Mouse (Mus musculus) spleen, adult 2 months (tissue): ENCODE measurements around the gene Acacb. TPM values are rescaled to one million over a fixed set of nuclear protein-coding genes. Genes with fewer than 3 reads are reported as not detected.

Experiments used
- DNase-seq, 2 experiments: peaks; one replicate each; pipeline versions ENCODE4 v3.0.0 to v3.0.0-alpha.2; 2012 to 2021; ENCODE audit warnings: low spot score in 2 of 2, low read depth in 1 of 2
- H3K27ac ChIP-seq: fragments of 200-500 bp; 2 replicates; pipeline ENCODE4 v1.5.1; 2012; ENCODE audit warnings: low read length, inconsistent platforms; ENCODE audit not compliant: insufficient read depth
- H3K27me3 ChIP-seq: fragments of 200-500 bp; 2 replicates; pipeline ENCODE4 v1.6.1; 2012; ENCODE audit warnings: mild to moderate bottlenecking, moderate library complexity, low read length, inconsistent platforms; ENCODE audit not compliant: control insufficient read depth, insufficient read depth
- H3K36me3 ChIP-seq: fragments of 200-500 bp; 2 replicates; pipeline ENCODE4 v1.6.1; 2012; ENCODE audit warnings: mild to moderate bottlenecking, low read length, inconsistent platforms; ENCODE audit not compliant: control insufficient read depth, insufficient read depth
- H3K4me1 ChIP-seq: fragments of 200-500 bp; 2 replicates; pipeline ENCODE4 v1.6.1; 2011; ENCODE audit warnings: inconsistent platforms; ENCODE audit not compliant: control insufficient read depth, insufficient read depth, insufficient read length
- H3K4me3 ChIP-seq: fragments of 200-500 bp; 2 replicates; pipeline ENCODE4 v1.5.1; 2011; ENCODE audit warnings: mild to moderate bottlenecking, inconsistent platforms; ENCODE audit not compliant: insufficient read depth, insufficient read length; ENCODE audit errors: extremely low read depth
- CTCF ChIP-seq: fragments of 200-500 bp; IDR thresholded peaks from 2 replicates; pipeline ENCODE4 v1.5.1; 2011; ENCODE audit warnings: mild to moderate bottlenecking, inconsistent platforms; ENCODE audit not compliant: insufficient read depth, insufficient read length, insufficient replicate concordance; ENCODE audit errors: extremely low read depth
- POLR2A ChIP-seq: fragments of 200-500 bp; IDR thresholded peaks from 2 replicates; pipeline ENCODE4 v1.6.1; 2011; ENCODE audit warnings: low read depth, low read length, inconsistent platforms
- WGBS: fragments of 180-500 bp; shearing (Covaris S2); methylation state at CpG from one replicate; pipeline ENCODE4 v1.1.7; 2018; 5-methylcytosine and 5-hydroxymethylcytosine counted together
- polyA plus RNA-seq: library from polyadenylated mRNA; depleted of rRNA; stranded (reverse); fragments of >200 nt; gene quantifications from 2 replicates; pipeline ENCODE4 v1.2.3, GENCODE M21; 2012

The Acacb gene
- polyA plus RNA-seq, 1 experiment: 9.3 TPM

DNA sequence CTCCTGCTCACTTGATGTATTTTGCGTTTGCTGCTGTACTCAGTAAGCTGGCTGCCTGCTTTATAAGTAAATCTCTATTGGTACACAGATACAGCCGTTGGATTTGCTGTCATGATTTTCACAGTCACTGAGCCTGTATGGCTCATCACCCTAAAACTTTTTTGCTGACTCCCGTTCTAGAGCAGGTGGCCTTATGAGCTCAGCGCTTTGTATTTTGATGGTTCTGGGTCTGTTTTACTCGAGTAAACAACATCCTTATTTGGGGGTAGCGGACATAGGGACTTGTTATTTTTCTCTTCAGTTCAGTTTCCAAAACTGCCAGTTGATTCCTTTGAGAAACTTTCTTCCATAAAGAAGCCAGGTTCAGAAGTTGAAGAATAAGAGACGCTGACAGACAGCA is 79.7 kb downstream of the Acacb start:
- Histone ChIP-seq H3K27me3 (no peaks in the 10 kb centered on the region), H3K27ac (no peak overlapping the region), H3K4me1 (no peaks in the 10 kb centered on the region), H3K36me3 (no peaks in the 10 kb centered on the region), H3K4me3 (no peak overlapping the region)
- WGBS: 91% methylated on average over 7 of the region's 7 CpGs
- no peak for DNase-seq
- TF ChIP-seq POLR2A (no peak), CTCF (no peak)

DNA sequence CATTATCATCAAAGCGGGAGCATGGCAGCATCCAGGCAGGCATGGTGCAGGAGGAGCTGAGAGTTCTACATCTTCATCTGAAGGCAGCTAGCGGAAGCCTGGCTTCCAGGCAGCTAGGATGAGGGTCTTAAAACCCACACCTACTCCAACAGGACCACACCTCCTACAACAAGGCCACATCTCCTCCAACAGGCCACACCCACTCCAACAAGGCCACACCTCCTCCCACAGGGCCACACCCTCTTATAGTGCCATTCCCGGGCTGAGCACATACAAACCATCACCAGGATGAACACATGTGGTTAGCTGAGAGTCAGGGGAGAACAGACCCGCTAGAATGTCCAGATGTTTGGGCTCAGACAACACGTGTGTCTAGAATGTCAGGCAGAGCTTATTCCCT is 82.6 kb downstream of the Acacb start:
- DNase-seq: no peak
- no peak overlapping the region for H3K27ac ChIP-seq
- no peaks in the 10 kb centered on the region for H3K36me3 ChIP-seq
- no peaks in the 10 kb centered on the region for H3K27me3 ChIP-seq
- no peak overlapping the region for H3K4me3 ChIP-seq
- no peaks in the 10 kb centered on the region for H3K4me1 ChIP-seq
- TF ChIP-seq CTCF: no peak
- no peak for TF ChIP-seq POLR2A
- WGBS: 81% methylated on average over 5 of the region's 5 CpGs

DNA sequence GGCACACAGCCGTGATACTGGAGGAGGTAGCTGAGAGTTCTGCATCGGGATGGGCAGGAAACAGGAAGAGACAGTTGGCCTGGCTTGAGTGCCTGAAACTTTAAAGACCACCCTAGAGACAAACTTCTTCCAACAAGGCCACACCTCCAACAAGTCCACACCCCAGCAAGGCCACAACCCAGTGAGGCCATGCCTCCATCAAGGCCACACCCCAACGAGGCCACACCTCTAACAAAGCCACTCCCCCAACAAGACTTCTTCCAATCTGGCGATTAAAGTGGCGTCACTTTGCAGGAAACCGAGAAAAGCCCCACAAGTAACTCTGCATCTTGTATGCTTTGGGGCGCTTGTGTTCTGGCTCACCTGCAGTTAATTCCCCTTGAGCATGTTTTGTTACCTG is 92.6 kb downstream of the Acacb start:
- no peak for TF ChIP-seq CTCF
- Histone ChIP-seq H3K4me3 (no peak overlapping the region), H3K36me3 (no peaks in the 10 kb centered on the region), H3K27me3 (no peaks in the 10 kb centered on the region), H3K27ac (no peak overlapping the region), H3K4me1 (no peaks in the 10 kb centered on the region)
- DNase-seq: no peak
- WGBS: 45% methylated on average over 7 of the region's 7 CpGs

DNA sequence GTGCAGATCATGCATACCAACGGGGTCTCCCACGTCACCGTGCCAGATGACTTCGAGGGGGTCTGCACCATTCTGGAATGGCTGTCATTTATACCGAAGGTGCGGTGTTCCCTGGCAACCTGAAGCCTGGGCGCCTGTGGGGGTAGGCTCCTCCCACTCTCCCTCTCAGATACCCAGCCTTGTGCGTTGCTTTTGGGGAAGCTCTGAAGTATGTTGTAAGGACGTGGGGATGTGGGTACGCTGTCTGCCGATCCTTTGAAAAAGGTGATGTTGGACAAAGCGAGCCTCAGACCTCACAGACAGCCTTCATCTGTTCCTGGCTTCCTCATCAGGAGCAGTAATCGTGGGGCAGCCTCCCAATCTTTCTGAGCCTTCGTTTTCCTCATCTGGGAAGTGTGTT is 93.4 kb downstream of the Acacb start:
- 54% methylated on average over 14 of the region's 14 CpGs for WGBS
- Histone ChIP-seq H3K4me1 (no peaks in the 10 kb centered on the region), H3K27me3 (no peaks in the 10 kb centered on the region), H3K4me3 (no peak overlapping the region), H3K27ac (no peak overlapping the region), H3K36me3 (no peaks in the 10 kb centered on the region)
- no peak for DNase-seq
- no peak for TF ChIP-seq POLR2A

DNA sequence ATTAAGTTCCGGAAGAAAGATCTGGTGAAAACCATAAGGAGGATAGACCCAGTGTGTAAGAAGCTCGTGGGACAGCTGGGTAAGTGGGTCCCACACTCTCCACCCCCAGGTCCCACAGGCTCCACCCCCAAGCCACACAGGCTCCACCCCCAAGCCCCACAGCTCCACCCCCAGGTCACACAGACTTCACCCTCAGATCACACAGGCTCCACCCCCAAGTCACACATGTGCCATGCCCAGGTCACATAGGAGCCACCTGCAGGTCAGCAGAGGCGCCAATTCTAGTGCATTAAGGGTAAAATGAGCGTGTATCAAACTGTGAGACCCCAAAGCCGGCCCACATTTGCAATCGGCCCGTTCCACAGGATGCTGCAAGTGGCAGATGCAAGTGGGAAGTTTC is 100.1 kb downstream of the Acacb start:
- Histone ChIP-seq H3K4me1 (no peaks in the 10 kb centered on the region), H3K4me3 (no peak overlapping the region), H3K27me3 (no peaks in the 10 kb centered on the region), H3K36me3 (no peaks in the 10 kb centered on the region), H3K27ac (no peak overlapping the region)
- no peak for DNase-seq
- TF ChIP-seq POLR2A (no peak), CTCF (no peak)
- WGBS: 66% methylated on average over 7 of the region's 7 CpGs

DNA sequence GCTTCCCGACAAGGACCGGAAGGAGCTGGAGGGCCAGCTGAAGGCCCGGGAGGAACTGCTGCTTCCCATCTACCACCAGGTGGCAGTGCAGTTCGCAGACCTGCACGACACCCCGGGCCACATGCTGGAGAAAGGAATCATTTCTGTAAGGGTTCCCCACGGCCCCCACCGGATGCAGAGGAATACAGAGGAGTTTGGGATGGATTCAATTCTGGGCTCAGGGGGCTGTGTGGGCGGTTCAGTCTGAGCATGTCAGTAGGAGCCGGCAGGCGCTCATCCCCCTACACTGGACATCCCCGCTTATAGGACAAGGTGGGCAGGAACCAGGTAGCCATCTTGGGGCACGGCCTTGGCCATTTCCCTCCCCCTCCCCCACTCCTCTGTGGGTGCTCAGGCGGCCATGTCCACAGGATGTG is 101.8 kb downstream of the Acacb start:
- DNase-seq: peak; percentile 9 to 38
- no peaks in the 10 kb centered on the region for H3K27me3 ChIP-seq
- 20% methylated on average over 14 of the region's 14 CpGs for WGBS
- H3K27ac ChIP-seq: no peak overlapping the region
- TF ChIP-seq CTCF (peak; percentile 72; the same call in 1 of the 2 replicates), POLR2A (no peak)
- H3K4me3 ChIP-seq: no peak overlapping the region
- no peaks in the 10 kb centered on the region for H3K4me1 ChIP-seq
- H3K36me3 ChIP-seq: no peaks in the 10 kb centered on the region

DNA sequence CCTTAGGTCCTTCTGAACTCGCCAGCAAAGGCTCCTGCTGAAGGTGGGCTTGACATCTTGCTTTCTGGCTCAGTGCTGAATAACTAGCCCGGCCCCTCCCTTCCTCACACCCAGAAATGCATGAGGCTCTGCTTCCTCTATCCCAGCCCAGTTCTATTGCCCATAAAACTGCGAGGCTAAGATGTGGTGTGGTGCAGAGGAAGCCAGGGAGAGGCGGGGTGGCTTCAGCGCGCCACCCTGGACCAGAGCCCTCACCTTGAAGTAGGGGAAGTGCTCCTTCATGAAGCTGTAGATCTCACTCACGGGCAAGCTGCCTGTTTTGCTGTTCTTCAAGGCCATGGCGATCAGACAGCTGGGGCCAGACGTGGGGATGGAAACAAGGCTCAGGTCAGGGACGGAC is 113.2 kb downstream of the Acacb start:
- Histone ChIP-seq H3K27me3 (no peaks in the 10 kb centered on the region), H3K4me3 (no peak overlapping the region), H3K4me1 (no peaks in the 10 kb centered on the region), H3K36me3 (no peaks in the 10 kb centered on the region), H3K27ac (no peak overlapping the region)
- TF ChIP-seq POLR2A (no peak), CTCF (no peak)
- WGBS: 14% methylated on average over 10 of the region's 10 CpGs
- no peak for DNase-seq

DNA sequence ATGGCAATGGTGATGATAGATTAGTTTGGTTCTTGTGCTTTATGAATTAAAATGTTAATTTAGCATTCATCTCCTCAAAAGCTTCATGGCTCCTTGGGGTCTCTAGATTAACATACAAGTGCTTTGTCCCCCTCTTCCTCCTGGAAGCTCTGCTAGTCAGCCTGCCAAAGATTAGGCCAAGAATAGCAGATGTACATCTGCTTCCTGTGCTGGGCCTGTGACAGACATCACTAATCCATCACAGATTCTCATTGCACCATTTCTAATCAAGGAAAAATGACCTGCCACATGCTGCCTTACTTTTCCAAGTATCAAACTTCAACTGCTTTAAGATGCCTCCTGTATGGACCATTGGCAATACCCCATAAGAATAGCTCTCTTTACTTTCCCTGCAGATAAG is 115.2 kb downstream of the Acacb start:
- no peak for TF ChIP-seq POLR2A
- TF ChIP-seq CTCF: no peak
- no peaks in the 10 kb centered on the region for H3K27me3 ChIP-seq
- H3K4me3 ChIP-seq: no peak overlapping the region

More for the DNA sequence above, 115.2 kb downstream of the Acacb start:
- H3K4me1 ChIP-seq: no peaks in the 10 kb centered on the region
- DNase-seq: no peak
- no peak overlapping the region for H3K27ac ChIP-seq
- H3K36me3 ChIP-seq: no peaks in the 10 kb centered on the region
